Mouse (Mus musculus) lung, postnatal 0 days (tissue): Measurements from ENCODE around the gene Vmn1r85.

Experiments used
- CTCF ChIP-seq: IDR thresholded peaks from 2 replicates; pipeline ENCODE4 v1.5.1; 2016; ENCODE audit warnings: antibody characterized with exemption, mild to moderate bottlenecking
- EP300 ChIP-seq: IDR thresholded peaks from 2 replicates; pipeline ENCODE4 v1.6.1; 2016; ENCODE audit warnings: antibody characterized with exemption, mild to moderate bottlenecking, control low read depth

DNA sequence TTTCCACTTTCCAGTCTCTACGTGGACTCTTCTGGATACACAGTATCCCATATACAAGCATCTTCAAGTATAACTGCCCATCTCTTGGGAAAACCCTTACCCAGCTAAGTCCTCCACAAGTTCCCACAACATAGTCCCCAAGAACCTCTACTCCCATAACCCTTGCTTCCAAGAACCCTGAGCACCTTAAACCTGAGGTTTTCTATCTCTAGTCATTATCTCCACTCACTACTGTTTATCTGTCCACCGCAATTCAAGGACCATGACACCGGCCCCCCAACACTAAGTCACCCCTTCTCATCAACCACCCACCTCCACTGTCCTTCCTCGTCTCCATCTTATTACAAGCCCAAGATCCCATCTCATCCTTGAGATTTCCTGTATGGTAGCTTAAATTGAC, 58.2 kb downstream of the Vmn1r85 start:
- TF ChIP-seq CTCF (no peak), EP300 (no peak)
